Mouse (Mus musculus) liver, embryonic 14.5 days (tissue): ENCODE results near the gene Nfatc4.

Experiments
- CTCF ChIP-seq: IDR thresholded peaks from 2 replicates; pipeline ENCODE4 v1.5.1; 2016; ENCODE audit warnings: antibody characterized with exemption, low read depth, control low read depth
- EP300 ChIP-seq: IDR thresholded peaks from 2 replicates; pipeline ENCODE4 v1.6.1; 2016; ENCODE audit warnings: antibody characterized with exemption, low read depth

- TF ChIP-seq CTCF, result peak; percentile 14; the same call in 1 of the 2 replicates
- TF ChIP-seq EP300, result no peak
Observed at GRCm38 (mm10) chr14:55825216-55826051, 2.5 kb downstream of the Nfatc4 start.
